Mouse (Mus musculus): ENCODE results near the gene AU021092. TPM values are rescaled to one million over a fixed set of nuclear protein-coding genes. Genes with fewer than 3 reads are reported as not detected.
"Not testable (repeated sequence)": the region's sequence is repeated elsewhere in the genome, so short reads cannot be mapped to it uniquely, and the experiment has no call there.

AU021092 gene
- total RNA-seq (2021): 1 to 10 TPM; 3.5 to 4.3 TPM
- long read RNA-seq, partial matches to known transcripts: 1 of 3 reads
- long read RNA-seq, other reads (novel, unspliced or antisense): 0 of 3 reads

DNA sequence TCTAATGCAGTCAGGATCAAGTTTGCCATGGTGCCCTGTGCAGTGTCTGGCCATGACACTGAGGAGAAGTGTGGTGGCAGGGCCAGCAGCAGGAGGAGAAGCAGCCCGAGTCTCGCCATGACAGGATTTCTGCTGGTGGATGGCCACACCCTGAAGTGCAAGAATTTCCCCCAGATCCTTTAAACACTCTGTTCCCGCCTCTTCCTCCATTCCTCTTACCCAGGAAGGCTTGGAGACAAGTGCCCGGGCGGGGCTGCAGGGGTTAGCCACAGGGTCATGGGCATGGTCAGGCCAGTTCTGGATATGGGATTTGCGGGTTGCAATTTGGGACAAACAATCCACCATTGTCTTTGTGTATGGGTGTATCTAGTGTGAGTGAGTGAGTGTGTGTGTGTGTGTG is at the start of gene AU021092:
Gene AU021092 (minus strand): TSS at position 160 of the 400 bp plus-strand sequence.
- DNase-seq (ENCODE audit: low spot score in 2 of 2): no peak

DNA sequence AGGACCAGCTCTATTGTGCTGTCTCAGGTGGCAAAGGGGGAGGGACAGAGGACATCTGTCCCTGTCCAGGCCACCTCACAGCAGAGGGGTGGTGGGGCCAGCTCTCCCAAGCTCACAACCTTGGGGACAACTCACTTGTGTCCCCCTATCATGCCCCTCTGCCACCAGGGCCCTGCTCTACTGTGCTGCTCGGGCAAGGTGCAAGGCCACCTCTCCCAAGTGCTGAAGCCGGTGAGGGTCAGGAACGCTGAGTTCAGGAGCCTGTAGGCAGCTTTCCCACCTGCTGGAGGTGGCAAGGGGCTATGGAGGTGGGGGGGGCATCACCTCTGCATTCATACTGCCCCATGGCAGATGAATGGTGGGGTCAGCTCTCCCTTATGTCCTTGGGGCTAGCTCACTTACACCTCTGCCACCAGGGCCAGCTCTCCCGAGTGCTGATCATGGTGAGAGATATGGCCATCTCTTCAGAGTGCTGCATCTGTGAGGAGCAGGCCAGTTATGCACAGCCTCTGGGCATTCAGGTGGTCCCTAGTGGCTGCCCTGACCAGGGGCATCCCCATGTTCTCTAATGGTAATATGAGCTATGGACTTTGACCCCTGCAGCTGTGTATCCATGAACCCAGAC is 49.4 kb upstream of the AU021092 start:
- no peak for DNase-seq (ENCODE audit: low spot score in 2 of 2)

DNA sequence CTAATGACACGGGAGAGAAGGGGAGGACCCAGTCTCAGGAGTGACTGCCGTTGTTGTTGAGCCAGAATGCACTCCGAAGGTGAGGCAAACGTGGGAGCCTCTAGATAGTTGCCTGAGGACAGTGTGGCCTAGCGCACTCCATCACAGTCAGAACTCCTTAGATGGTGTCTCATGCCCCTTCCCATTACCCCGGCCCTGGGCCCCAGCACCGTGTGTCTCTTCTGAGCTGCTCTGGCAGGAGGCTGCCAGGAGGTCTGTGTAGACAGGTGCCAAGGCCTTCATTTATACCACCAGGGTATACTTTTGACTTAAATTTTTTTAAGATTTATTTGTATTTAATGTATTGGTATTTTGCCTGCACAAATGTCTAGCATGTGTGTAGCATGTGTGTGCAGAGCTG is 41.8 kb upstream of the AU021092 start:
- DNase-seq (ENCODE audit: low spot score in 2 of 2): no peak

DNA sequence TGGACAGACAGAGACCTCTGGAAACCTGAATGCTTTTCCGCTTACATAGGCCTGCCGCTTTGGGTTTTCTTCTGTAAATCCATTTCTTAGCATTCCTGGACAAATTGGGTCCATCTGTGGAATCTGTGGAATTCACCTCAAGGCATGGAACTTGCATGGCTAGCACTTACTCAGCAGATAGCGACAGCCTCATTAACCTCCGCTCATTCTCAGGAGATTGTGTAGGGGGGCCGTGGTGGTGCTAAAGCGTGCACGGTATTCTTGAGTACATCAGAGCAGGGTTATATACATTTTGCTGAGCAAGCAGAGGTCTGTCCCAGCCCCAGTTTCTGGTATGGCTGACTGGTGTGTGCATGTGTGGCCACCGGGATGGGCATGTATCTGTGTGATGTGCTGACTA is 41.1 kb upstream of the AU021092 start:
- DNase-seq (ENCODE audit: low spot score in 2 of 2): no peak

DNA sequence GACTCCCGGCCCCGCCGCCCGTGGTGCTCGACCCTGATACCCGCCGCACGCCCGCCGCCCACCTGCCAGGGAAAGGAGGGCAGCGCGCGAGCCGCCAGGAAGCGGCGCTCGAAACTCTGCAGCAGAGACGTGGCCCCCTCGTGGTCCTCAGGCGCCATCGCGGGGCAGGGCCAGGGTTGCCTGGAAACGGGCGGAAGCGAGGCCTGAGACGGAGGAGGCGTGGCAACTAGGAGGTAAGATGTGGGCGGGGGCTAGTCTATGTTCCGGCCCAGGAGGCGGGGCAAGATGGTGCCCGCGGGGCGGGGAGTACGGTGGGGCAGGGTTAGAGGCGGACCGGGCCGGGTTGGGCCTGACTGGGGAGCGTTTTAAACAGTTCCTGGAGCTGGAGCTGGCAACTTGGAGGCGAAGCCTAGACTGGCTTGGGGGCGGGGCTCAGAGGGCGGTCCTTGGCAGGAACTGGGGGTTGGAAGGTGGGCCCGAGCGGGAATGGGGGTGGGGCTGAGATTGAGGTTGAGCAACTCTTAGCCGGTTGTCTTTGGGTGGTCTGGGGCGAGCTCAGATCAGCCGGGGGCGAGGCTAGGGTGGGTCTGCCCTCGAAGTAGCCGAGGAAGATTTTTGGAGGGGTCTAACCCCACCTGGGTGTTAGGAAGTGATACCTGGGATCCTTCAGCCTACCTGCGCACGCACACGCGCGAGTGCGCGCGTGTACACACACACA is 33.8 kb upstream of the AU021092 start, which contains the start of gene Eef2kmt:
Gene Eef2kmt (minus strand): TSS at position 205 of the 718 bp plus-strand sequence.
- DNase-seq (ENCODE audit: low spot score in 2 of 2): peak; percentile 97 to 98

DNA sequence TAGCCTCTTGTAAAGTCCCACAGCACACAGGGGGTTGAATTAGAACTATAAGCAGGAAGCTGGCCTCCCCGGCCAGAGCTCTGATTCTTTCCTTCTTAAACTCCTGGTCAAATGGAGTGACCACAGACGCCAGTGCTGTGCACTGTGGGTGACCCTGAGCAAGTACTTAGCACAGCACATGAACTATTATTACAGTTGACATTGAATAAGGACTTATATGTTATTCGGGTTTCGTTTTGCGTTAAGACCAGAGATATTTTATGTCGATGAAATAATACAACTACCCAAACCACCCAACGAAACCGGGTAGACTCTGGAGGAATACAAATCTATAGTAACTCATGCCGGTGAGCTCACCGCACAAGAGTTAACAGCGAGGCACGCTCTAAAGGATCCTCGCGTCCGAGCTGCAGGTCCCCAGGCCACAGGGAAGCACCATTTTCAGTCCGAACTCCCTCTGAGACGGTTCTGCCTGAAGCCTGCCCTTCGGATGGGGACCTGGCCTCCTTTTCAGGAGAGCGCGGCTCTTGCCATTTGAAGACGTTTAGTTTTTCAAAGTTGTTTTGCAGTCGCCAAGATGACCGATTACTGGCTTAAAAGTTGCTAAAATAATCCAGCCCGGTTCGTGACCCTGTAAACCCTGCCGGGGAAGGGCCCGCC is 33.1 kb upstream of the AU021092 start:
- DNase-seq (ENCODE audit: low spot score in 2 of 2): no peak

DNA sequence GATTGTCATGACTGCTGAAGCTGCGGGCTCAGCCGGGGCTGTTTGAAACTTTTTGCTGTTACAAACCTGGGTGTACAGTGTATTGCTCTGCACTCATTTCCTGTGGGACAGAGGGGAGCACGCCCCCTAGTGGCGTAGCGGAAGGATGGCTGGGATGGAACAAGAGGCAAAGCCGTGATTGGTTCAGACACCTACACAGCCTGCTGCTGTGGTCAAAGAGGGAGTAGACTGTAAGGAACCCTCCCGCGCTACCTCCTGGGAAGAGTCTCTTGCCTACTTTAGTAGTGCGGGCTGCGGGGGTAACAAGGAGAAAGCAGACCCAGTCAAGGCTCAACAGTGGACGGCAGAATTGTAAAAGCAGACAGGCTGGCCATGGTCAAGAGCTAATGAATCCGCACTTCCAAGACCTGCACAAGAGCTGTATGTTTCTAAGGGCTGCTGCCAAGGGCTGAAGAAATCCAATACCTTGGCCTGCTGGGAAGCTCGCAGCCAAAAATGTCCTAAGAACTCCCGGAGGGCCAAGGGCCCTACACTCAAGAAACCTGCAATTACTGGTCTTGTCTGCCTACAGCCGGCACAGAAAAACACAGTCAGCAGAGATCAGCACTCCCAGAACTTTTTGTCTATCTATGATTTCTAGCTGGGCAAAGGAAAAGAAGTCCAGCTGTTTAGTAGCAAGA is 32.4 kb upstream of the AU021092 start:
- peak; percentile 38 to 68 for DNase-seq (ENCODE audit: low spot score in 2 of 2)

DNA sequence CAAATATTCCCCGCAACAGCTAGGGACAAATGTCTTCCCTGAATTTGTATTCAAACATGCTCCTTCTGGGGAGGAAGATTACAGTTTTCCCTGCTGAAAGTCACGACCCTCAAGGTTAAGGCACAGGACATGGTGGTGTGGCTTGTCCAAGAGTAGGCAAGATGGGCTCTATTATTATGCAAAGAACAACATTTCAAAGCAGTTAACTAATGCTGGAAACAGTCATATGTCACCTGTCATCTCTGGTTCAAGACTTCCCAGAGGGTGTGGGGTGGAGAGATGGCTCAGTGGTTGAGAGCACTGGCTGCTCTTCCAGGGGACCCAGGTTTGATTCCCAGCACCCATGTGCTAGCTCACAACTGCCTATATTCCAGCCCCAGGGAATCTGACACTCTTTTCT is 30.2 kb upstream of the AU021092 start:
- no peak for DNase-seq (ENCODE audit: low spot score in 2 of 2)

DNA sequence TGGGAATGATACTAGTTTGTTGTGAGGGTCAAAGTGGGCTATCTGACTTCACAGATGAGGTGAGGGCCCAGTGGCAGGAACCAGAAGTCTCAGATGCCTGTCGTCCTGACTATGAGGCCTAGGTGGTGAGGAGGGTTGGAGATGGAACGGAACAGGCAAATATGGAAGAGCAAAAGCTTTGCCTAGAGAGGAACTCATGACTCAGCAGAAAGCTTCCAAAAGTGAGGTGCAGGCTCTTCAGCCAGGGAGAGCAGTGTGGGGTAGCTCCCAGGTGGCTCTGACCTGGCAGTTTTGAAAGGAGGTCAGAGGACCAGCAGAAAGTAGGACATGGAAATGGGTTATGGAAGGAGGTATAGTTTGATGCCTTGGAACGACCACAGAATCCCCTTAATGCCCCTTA is 28.8 kb upstream of the AU021092 start:
- DNase-seq (ENCODE audit: low spot score in 2 of 2): no peak

DNA sequence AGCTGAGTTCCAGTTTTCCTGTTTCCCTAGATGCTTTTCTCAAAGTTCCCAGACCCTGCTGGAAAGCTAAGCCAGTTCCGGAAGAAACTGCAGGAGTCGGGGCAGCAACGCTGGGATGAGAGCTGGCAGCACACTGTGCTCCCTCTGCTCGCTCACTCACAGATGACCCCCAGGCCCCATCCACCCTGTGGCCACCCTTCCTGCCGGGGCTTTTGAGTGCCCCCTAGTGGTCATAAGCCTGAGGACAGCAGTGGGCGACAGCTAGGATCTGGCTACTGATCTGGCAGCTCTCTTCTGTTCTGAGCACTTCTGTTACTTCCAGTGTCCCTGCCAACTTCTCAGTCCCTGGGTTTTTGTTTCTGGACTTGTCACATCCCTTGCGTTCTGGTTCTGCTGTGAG is 22.3 kb upstream of the AU021092 start:
- DNase-seq (ENCODE audit: low spot score in 2 of 2): peak; percentile 32 to 54

DNA sequence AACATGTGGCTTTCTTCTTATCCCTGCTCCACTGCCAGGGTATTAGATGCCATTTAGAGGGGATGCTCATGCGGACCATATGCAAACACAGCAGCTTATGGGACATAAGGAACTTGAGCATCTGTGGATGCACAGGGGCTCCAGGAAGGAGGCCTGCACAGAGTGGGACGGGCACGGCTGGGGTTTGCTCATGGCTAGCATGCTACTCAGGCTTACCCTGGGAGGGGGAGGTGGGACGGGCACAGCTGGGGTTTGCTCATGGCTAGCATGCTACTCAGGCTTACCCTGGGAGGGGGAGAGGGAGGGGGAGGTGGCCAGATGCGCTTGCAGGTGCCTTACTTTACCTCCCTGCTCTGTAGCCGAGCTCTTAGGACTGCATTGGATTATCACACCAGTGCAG is 20.8 kb upstream of the AU021092 start:
- no peak for DNase-seq (ENCODE audit: low spot score in 2 of 2)

DNA sequence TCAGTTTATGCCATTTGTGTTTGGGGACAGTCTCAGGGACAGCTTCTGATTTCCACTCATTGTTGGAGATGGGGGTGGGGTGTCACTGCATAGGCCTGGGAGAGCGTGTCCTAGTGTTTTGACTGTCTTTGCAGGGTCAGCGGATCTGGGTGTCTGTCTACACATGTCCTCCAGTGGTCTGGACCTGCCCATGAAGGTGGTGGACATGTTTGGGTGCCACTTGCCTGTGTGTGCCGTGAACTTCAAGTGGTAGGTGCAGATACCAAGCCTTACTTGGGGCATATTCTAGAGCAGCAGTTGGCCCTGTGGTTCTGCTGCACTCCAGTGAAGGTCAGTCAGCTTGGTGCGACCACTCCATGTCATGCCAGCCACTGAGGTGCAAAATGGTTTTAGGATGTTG is 20.3 kb upstream of the AU021092 start:
- DNase-seq (ENCODE audit: low spot score in 2 of 2): no peak

DNA sequence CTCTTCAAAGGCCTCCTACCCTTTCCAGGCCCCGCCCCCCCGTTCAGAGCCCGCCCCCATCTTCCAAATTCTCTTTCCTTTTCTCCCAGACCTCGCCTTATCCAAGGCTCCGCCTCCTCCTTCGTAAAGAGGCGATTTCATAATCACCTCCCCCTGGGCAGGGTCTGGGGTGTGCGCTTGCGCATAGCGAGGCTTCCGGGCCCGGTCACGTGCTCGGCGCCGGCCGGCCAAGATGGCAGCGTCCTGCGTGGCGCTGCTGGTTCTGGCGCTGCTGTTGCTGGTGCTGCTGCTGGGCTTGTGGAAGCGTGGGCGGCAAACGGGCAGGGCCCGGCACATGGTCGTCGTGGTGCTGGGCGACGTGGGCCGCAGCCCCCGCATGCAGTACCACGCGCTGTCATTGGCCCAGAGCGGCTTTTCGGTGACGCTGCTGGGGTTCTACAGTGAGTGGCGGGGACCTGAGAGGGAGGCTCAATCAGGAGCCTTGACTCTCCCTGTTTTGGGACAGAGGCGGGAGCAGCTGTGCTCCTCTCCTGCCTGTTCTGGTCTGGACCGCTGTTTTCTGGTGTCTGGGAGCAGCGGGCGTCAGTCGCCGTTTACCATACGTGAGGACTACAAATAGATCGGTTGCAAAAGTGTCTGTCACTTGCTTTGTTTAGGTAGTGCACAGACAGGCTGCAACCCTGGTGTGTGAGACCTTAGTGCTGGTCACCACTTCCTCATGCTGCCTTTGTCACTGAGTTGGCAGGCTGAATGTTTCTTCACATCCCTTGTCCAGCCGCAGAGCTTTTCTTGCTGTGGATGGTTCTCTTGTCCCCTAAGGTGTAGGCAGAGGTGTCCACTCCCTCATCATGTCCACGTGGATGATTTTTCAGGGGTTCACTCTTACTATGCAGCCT is 11.6 kb upstream of the AU021092 start, which contains the start of gene Alg1:
Gene Alg1 (plus strand): TSS at position 204 of the 896 bp plus-strand sequence.
- peak; percentile 91 to 95 for DNase-seq (ENCODE audit: low spot score in 2 of 2)

DNA sequence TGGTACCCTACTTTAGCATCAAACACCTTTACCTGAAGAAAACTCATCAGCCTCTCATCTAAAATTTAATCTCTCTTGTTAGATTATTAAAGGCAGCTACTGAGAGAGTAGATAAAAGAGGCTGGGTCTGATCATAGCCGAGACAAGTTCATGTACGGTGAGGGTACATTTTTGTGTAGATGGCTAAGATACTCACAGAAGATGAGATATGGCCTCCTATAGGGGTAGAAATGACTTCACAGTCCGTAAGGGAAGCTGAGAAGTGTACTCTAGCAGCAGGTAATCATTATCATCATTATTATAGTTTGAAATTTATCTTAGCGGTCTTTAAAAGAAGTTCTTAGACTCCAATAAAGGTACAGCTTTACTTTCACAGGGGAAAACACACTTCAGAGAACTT is 10.9 kb upstream of the AU021092 start:
- no peak for DNase-seq (ENCODE audit: low spot score in 2 of 2)

DNA sequence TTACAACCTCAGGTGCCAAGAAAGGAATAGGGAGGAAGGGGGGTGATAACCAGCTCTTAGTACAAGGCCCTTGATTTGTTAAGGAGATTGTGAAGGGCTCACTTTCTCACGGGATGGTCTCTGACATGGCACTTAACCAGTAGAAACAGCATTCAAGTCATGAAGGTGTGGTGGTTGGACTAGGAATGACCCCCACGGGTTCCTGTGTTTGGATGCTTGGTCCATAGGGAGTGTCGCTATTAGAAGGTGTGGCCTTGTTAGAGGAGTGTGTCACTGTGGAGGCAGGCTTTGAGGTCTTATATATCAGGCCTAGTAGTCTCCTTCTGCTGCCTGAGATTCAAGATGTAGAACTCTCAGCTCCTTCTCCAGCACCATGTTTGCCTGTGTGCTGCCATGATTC is 6.0 kb upstream of the AU021092 start:
- DNase-seq (ENCODE audit: low spot score in 2 of 2): not testable (repeated sequence)

DNA sequence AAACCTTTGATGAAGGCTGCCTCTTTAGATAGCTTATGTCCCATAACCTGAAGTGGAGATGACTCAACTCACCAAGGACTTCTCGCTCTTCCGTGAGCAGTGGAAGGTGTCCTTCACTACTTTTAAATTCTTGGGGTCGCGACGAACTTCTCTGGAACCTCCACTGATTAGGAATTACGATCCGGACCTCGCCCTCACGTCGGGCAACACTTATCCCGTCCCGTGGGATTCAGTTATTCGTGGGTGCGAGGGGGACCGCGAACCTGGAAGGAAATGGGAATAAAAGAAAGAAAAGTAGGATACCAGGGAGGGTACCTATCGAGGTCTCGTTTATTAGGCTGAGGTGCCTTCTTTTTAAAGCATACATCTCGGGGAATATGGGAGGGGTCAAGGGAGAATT is 5.4 kb upstream of the AU021092 start:
- DNase-seq (ENCODE audit: low spot score in 2 of 2): not testable (repeated sequence)

DNA sequence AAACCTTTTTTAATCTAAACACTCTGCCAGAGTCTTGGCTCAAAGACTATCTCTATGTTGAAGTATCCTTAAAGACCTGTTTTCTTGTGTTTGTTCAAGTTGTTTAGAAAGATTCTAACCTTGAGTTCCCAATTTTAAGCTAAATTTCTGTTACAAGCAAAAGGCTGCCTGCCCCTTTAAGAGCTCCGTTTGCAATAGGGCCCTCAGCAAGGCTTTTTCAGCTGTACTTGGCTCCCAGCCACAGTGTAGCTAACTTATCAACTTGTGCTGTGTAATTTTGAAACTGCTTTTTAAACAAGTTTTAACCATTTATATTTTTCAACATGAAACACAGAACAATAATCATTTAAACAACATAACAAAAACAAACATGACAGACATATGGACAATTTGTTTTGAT is 4.4 kb upstream of the AU021092 start:
- not testable (repeated sequence) for DNase-seq (ENCODE audit: low spot score in 2 of 2)

DNA sequence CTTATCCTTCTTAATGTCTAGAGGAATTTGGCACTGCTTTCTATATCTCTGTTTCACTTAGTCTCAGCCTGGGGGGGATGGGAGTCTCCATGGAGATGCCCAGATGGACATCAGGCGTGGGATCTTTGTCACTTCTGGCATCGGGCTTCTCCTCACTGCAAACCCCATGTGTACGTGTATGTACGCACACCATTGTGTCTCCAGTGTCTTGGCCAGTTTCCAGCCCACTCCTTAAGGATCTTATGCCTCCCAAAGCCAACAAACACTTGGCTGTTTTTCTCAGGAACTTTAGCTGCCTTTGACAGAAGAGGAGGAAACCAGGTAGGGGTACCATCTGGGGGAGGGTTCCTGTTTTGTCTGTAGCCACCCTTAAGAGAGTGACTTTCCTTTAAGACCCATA is 696 bp downstream of the AU021092 start:
- no peak for DNase-seq (ENCODE audit: low spot score in 2 of 2)

DNA sequence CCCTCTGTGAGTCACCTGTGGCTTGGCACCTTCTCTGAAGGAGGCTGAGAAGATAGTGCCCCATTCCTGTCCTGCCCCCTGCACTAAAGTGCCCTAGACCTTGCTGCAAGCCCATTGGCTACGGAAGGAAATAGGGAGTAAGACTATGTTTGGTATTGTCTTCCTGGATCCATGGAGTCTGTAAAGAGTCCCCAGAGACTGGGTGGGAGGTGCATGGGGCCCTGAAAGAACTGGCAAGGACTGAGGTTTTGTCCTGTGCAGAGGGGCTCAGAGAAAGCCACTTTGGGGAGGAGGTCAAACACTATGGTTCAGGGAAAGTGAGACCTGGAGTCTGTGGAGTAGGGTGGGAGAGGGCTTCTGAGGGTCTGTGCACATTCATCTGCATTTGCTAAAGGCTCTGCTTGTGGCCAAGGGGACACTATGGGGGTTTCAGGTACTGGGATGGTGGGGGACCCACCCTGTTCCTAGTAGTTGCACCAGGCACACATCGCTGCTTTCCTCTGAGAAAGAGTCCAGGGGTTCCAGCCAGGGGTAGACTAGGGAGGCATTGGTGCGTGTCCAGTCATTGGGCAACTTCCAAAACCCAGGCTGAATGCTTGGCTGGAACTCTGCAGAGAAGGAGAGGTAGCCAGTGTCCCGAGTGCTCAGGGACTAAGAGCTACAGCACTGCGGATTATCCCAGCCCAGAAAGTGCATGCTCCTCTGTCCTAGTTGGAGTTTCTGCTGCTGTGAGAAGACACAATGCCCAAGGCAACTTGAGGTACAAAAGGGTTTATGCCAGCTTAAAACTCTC is 4.6 kb downstream of the AU021092 start:
- no peak for DNase-seq (ENCODE audit: low spot score in 2 of 2)

DNA sequence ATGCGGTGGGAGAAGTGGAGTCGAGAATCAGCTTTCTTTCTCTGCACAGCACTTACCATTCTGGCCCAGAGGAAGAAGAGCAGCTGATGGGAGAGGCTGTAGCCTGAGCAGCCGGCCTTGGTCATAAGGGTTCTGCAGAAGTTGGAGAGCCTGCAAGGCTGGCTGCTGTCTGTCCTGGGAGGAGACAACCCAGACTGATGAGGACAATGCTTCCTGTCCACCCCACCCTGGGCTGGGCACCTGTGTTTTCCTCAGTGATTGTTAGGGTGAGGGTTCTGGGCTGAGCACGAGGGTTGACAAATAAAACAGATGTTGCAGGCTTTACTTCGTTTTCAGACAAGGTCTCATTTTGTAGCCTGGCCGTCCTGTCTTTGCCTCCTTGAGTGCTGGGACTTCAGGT is 5.4 kb downstream of the AU021092 start:
- no peak for DNase-seq (ENCODE audit: low spot score in 2 of 2)

Measured in layer of hippocampus, adult 18-20 months (tissue).